Mouse (Mus musculus): ENCODE measurements around the gene Chrnb2. TPM values are rescaled to one million over a fixed set of nuclear protein-coding genes. Genes with fewer than 3 reads are reported as not detected.

Gene Chrnb2
- total RNA-seq, 4 experiments from 2014 or later, result 27.6 to 32.5 (median 30.3) TPM

GRCm38 (mm10) chr3:89780102-89780501 is 15.7 kb upstream of the Chrnb2 start:
- no peak for DNase-seq (ENCODE audit: low spot score in 2 of 2)

- no peak for DNase-seq (ENCODE audit: low spot score in 2 of 2)
These were observed 11.6 kb upstream of the Chrnb2 start for GRCm38 (mm10) chr3:89776001-89776400.

GRCm38 (mm10) chr3:89774236-89774960 is 10.0 kb upstream of the Chrnb2 start:
- DNase-seq (ENCODE audit: low spot score in 2 of 2), result no peak

- DNase-seq (ENCODE audit: low spot score in 2 of 2), result no peak
These were observed 9.3 kb upstream of the Chrnb2 start for GRCm38 (mm10) chr3:89773740-89774211.

- peak; percentile 98 for DNase-seq (ENCODE audit: low spot score in 2 of 2)
These were observed 8.7 kb upstream of the Chrnb2 start, which contains the start of gene Ube2q1 for GRCm38 (mm10) chr3:89772968-89773709. Gene Ube2q1, plus strand, starts transcription at chr3:89773616.

GRCm38 (mm10) chr3:89772588-89772967 is 8.1 kb upstream of the Chrnb2 start:
- DNase-seq (ENCODE audit: low spot score in 2 of 2), result peak; percentile 84 to 86

GRCm38 (mm10) chr3:89770425-89771002 is 6.1 kb upstream of the Chrnb2 start:
- no peak for DNase-seq (ENCODE audit: low spot score in 2 of 2)

- no peak for DNase-seq (ENCODE audit: low spot score in 2 of 2)
These were observed 5.2 kb upstream of the Chrnb2 start for GRCm38 (mm10) chr3:89769584-89769983.

GRCm38 (mm10) chr3:89759786-89760185 is 4.6 kb downstream of the Chrnb2 start:
- DNase-seq (ENCODE audit: low spot score in 2 of 2), result no peak

- no peak for DNase-seq (ENCODE audit: low spot score in 2 of 2)
These were observed 6.6 kb downstream of the Chrnb2 start for GRCm38 (mm10) chr3:89757851-89758250.

GRCm38 (mm10) chr3:89755283-89755682 is 9.1 kb downstream of the Chrnb2 start:
- DNase-seq (ENCODE audit: low spot score in 2 of 2), result no peak

GRCm38 (mm10) chr3:89752307-89752706 is 12.1 kb downstream of the Chrnb2 start:
- DNase-seq (ENCODE audit: low spot score in 2 of 2), result no peak

- no peak for DNase-seq (ENCODE audit: low spot score in 2 of 2)
These were observed 25.9 kb downstream of the Chrnb2 start for GRCm38 (mm10) chr3:89738509-89738908.

GRCm38 (mm10) chr3:89732091-89732490 is 32.3 kb downstream of the Chrnb2 start:
- DNase-seq (ENCODE audit: low spot score in 2 of 2), result no peak

GRCm38 (mm10) chr3:89730350-89731331 is 33.8 kb downstream of the Chrnb2 start:
- no peak for DNase-seq (ENCODE audit: low spot score in 2 of 2)

GRCm38 (mm10) chr3:89728848-89729247 is 35.6 kb downstream of the Chrnb2 start:
- DNase-seq (ENCODE audit: low spot score in 2 of 2), result no peak

GRCm38 (mm10) chr3:89727028-89727427 is 37.4 kb downstream of the Chrnb2 start:
- no peak for DNase-seq (ENCODE audit: low spot score in 2 of 2)

GRCm38 (mm10) chr3:89723400-89724084 is 40.9 kb downstream of the Chrnb2 start:
- no peak for DNase-seq (ENCODE audit: low spot score in 2 of 2)

- no peak for DNase-seq (ENCODE audit: low spot score in 2 of 2)
These were observed 42.4 kb downstream of the Chrnb2 start for GRCm38 (mm10) chr3:89722032-89722431.

- DNase-seq (ENCODE audit: low spot score in 2 of 2), result no peak
These were observed 48.5 kb downstream of the Chrnb2 start for GRCm38 (mm10) chr3:89715967-89716256.
